Mouse (Mus musculus): ENCODE data around the gene Ssxb5. TPM values are rescaled to one million over a fixed set of nuclear protein-coding genes. Genes with fewer than 3 reads are reported as not detected.

Ssxb5 gene
- not detected in 2 replicates for polyA plus RNA-seq (2015; fragmentation: Nextera tagmentation; extraction: Ambion mirVana)

DNA sequence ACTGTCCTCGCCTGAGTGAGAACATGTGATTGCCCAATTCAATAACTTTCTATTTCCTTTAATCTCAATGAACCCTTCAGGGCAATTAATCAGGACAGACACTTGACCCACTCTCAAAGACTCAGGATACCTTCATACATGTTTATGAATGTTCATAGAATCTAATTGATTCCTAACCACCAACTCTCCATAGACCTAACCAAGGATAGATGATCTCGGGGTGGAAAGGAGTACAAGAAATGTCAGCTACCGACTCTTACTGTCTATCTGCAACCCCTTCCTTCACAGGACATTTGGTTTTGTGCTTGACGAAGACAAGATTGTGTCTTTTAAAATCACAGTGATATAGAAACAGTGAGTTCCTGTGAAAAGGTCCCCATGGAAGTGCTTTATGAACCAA is at the start of gene Ssxb5:
Ssxb5 (plus strand) TSS at position 301 of the 400 bp plus-strand sequence.

DNA sequence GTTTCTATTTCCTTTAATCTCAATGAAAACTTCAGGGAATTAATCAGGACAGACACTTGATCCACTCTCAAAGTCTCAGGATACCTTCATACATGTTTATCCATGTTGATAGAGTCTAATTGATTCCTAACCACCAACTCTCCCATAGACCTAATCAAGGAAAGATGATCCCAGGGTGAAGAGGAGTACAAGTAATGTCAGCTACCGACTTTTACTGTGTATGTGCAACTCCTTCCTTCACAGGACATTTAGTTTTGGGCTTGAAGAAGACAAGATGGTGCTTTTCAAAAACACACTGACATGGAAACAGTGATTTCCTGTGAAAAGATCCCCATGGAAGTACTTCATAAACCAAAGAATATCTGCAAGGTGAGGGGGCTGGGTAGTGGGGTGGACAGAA is 40.2 kb downstream of the Ssxb5 start, which contains the start of gene Gm6592:
Gm6592 (plus strand) TSS at position 301 of the 400 bp plus-strand sequence.

Other genes starting within 250 kb of the Ssxb5 start
- gene Ssxb3, start 211.9 kb upstream of the Ssxb5 start, polyA plus RNA-seq (2015; fragmentation: Nextera tagmentation; extraction: Ambion mirVana) = not detected in 2 replicates
- gene Ssxb8, start 112.8 kb upstream of the Ssxb5 start, polyA plus RNA-seq (2015; fragmentation: Nextera tagmentation; extraction: Ambion mirVana) = not detected in 2 replicates
- not detected in 2 replicates for gene Ssx9, start 55.3 kb upstream of the Ssxb5 start, polyA plus RNA-seq (2015; fragmentation: Nextera tagmentation; extraction: Ambion mirVana)
- not detected in 2 replicates for gene Gm6592, start 40.3 kb downstream of the Ssxb5 start, polyA plus RNA-seq (2015; fragmentation: Nextera tagmentation; extraction: Ambion mirVana)
- gene Gm5751, start 70.6 kb downstream of the Ssxb5 start, polyA plus RNA-seq (2015; fragmentation: Nextera tagmentation; extraction: Ambion mirVana) = not detected in 2 replicates
- gene B630019K06Rik, start 88.7 kb downstream of the Ssxb5 start, polyA plus RNA-seq (2015; fragmentation: Nextera tagmentation; extraction: Ambion mirVana) = 1.1 and 1.3 TPM in 2 replicates
- not detected in 2 replicates for gene Fthl17b, start 159.3 kb downstream of the Ssxb5 start, polyA plus RNA-seq (2015; fragmentation: Nextera tagmentation; extraction: Ambion mirVana)
- gene Fthl17c, start 172.9 kb downstream of the Ssxb5 start, polyA plus RNA-seq (2015; fragmentation: Nextera tagmentation; extraction: Ambion mirVana) = not detected in 2 replicates
- not detected in 2 replicates for gene Fthl17d, start 183.1 kb downstream of the Ssxb5 start, polyA plus RNA-seq (2015; fragmentation: Nextera tagmentation; extraction: Ambion mirVana)
- gene Fthl17e, start 229.8 kb downstream of the Ssxb5 start, polyA plus RNA-seq (2015; fragmentation: Nextera tagmentation; extraction: Ambion mirVana) = not detected in 2 replicates